Mouse (Mus musculus): ENCODE data around the gene Mospd3.

The Mospd3 gene

DNA sequence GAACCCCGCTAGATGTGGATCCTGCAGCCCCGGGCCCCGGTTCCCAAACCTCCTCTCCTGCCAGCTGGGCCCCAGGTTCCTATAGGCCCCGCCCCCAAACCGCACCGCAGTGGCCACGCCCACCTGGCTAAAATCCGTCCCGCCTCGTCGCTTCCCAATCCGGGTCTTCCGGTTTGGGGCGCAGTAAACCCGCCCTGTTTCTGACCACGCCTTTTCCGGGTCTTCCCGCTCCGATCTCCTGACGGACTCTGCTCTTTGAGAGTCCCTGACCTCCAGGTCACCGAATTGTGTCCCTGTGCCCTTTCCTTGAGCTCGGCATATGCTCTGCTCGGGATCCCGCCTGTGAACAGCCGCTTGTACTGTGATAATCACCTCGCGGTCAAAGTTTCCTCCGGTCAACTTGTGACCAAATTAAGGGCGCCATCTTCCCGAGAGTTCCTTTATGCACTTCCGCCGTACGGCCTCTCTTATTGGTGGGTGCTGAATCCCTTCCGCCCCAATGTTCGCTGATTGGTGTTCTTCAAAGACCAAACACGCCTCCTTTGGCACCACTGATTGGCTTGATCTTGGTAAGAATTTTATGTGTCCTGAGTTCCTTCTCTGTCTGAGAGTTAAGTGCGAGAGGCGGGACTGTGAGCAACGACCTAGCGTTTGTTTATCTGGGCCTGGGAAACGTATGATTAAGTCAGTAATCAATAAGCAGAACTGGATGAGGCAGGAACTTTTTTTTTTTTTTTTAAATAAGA lies at the start of gene Mospd3:
Gene Mospd3, minus strand, starts transcription at position 440 of the 746 bp plus-strand sequence.
- DNase-seq (ENCODE audit: low spot score): peak; percentile 98

GRCm38 (mm10) chr5:137649669-137650571 lies 49.1 kb upstream of the Mospd3 start:
- no peak for DNase-seq (ENCODE audit: low spot score)

DNA sequence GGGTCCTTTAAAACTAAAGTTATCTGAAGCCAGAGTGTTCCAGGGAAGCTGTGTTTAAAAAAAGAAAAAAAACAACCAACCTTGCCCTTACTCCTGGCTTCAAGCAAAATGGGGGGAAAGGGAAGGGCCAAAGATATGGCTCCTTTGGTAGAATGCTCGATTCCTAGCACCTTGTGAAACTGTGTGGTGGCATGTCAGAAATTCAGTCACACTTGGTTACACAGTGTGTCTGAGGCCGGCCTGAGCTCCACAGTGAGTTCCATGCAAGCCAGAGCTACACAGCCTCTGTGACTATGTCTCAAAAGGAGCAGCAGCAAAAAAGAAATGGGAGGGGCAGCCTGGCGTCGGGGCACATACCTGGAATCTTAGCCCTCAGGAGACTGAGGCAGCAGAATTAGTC lies 48.4 kb upstream of the Mospd3 start:
- DNase-seq (ENCODE audit: low spot score): no peak

DNA sequence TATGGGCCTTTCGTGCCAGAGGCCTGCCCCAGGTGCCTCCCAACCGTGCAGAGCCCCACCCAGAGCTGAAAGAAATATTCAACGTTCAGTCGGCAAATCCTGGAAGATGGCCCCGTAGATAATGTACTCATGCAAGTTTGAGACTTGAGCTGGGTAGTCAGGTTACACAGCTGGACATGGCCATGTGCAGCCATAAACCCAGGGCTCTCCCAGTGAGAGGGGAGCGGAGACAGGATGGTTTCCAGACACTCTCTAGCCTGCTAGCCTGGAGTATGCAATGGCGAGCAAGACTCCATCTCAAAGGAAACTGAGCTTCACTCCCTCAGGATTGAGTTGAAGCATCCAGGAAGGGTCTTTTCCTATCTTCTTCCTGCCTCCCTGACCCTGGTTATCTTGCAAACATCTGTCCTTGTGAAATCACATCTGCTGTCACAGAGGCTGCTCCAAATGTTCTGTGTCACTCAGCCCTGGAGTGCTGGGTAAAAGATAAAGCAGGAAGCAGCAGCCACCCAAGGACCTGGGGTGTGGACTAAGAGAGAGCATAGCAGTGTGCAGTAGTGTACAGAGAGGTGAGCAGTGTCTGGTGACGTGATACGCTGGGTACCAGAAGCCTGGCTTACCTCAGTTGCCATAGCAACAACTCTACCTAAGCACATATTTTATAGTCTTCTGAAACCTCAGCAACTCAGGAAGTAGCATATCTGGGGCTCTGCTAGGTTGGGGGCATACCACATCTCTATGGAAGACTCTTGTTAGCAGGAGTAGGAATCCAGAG lies 47.2 kb upstream of the Mospd3 start:
- DNase-seq (ENCODE audit: low spot score): no peak

DNA sequence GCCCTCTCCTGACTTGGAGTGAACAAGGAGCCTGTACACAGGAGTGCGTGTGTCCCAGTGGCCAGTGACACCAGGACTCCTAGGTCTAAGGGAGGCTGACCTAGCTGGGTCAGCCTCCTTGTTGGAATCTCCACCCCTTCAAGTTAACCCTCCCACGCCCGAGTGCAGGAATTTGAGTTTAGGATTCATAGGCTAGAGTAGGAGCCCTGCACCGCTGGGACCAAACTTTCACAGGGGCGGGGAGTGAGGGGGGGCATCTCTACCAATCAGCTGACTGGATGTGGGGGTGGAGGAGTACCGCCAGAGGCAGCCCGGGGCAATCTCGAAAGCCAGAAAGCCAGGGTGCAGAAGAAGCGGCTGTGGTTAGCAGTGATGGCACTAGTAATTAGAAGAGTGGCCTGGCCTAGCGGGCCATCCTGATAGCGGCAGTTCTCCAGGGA lies 44.8 kb upstream of the Mospd3 start, which contains the start of gene Irs3:
Gene Irs3, minus strand, starts transcription at position 63 of the 440 bp plus-strand sequence.
- peak; percentile 32 for DNase-seq (ENCODE audit: low spot score)

GRCm38 (mm10) chr5:137645091-137645651 lies 44.3 kb upstream of the Mospd3 start:
- peak; percentile 28 for DNase-seq (ENCODE audit: low spot score)

DNA sequence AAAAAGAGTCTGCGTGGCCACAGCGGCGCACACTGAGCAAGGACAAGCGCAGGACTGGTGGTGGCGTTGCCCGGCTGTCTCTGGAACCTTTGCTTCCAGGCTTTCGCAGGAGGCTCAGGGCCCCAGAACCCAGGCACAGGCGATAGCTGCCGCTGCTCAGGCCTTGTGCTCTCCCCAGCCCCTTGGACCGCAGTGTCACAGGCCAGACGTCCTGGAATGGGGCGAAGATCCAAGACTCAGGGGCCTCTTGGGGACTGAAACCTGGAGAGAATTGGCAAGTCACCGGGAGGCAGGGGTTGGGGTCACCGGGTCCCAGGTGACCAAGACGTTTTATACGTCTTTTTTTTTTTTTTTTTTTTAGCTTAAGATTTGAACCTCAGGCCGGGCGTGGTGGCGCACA lies 43.6 kb upstream of the Mospd3 start:
- DNase-seq (ENCODE audit: low spot score): no peak

GRCm38 (mm10) chr5:137642886-137643285 lies 42.0 kb upstream of the Mospd3 start:
- no peak for DNase-seq (ENCODE audit: low spot score)

GRCm38 (mm10) chr5:137641054-137641453 lies 40.2 kb upstream of the Mospd3 start, which contains the start of gene Sap25:
Gene Sap25, plus strand, starts transcription at chr5:137641334.
- no peak for DNase-seq (ENCODE audit: low spot score)

GRCm38 (mm10) chr5:137639472-137639871 lies 38.6 kb upstream of the Mospd3 start:
- DNase-seq (ENCODE audit: low spot score): peak; percentile 60

DNA sequence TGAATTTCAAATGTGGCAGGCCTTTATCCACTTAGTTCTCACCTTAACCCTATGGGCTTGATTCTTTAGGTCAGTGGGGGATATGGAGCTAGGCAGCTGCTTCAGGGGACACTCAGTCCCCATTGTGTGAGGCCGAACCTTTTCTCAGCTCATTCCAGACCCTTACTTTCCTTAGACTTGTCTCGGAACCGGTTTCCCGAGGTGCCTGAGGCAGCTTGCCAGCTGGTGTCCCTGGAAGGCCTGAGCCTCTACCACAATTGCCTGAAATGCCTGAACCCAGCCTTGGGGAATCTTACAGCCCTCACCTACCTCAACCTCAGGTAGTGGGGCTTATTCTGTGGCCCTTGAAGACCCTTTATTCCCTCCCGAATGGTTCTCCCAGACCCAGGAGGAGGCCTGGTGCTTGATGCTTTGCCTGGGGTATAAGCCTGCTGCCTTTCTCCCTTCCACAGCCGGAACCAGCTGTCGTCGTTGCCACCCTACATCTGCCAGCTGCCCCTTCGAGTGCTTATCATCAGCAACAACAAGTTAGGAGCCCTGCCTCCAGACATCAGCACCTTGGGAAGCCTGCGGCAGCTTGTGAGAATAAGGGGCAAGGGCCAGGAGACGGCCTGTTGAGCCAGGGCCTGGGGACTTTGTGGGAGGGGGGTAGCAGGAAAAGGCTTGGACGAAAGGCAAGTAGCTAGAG lies 32.7 kb upstream of the Mospd3 start:
- DNase-seq (ENCODE audit: low spot score): peak; percentile 75

GRCm38 (mm10) chr5:137631591-137631990 lies 30.7 kb upstream of the Mospd3 start:
- no peak for DNase-seq (ENCODE audit: low spot score)

GRCm38 (mm10) chr5:137631171-137631570 lies 30.3 kb upstream of the Mospd3 start:
- peak; percentile 79 for DNase-seq (ENCODE audit: low spot score)

- DNase-seq (ENCODE audit: low spot score): peak; percentile 74
Observed at GRCm38 (mm10) chr5:137630602-137631001, 29.7 kb upstream of the Mospd3 start.

- DNase-seq (ENCODE audit: low spot score): peak; percentile 72
Observed at GRCm38 (mm10) chr5:137629906-137630545, 29.2 kb upstream of the Mospd3 start.

DNA sequence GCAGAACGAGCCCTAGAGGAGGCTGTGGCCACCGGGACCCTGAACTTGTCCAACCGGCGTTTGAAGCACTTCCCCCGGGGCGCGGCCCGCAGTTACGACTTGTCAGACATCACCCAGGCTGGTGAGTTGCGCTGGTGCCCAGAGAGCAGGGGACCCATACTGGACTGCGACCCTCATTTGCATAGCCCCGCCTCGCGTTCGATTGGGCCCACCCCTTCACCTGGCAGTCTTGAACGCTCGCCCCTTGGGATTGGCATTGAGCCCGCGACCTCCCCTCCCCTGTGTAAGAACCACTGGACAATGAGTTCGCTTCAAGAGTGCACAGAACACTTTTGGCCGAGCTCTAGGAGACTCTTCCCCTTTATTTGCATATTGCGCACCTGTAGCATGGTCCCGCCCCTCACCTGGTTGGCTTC lies 28.5 kb upstream of the Mospd3 start:
- DNase-seq (ENCODE audit: low spot score): peak; percentile 70

- DNase-seq (ENCODE audit: low spot score): peak; percentile 100
Observed at GRCm38 (mm10) chr5:137628498-137629305, 27.8 kb upstream of the Mospd3 start, which contains the start of the genes Fbxo24, Lrch4 and Gm20605. Gene Fbxo24, minus strand, starts transcription at chr5:137629002. Gene Lrch4, plus strand, starts transcription at chr5:137629121. Gene Gm20605, plus strand, starts transcription at chr5:137629175.

- DNase-seq (ENCODE audit: low spot score): no peak
Observed at GRCm38 (mm10) chr5:137627991-137628390, 27.1 kb upstream of the Mospd3 start.

DNA sequence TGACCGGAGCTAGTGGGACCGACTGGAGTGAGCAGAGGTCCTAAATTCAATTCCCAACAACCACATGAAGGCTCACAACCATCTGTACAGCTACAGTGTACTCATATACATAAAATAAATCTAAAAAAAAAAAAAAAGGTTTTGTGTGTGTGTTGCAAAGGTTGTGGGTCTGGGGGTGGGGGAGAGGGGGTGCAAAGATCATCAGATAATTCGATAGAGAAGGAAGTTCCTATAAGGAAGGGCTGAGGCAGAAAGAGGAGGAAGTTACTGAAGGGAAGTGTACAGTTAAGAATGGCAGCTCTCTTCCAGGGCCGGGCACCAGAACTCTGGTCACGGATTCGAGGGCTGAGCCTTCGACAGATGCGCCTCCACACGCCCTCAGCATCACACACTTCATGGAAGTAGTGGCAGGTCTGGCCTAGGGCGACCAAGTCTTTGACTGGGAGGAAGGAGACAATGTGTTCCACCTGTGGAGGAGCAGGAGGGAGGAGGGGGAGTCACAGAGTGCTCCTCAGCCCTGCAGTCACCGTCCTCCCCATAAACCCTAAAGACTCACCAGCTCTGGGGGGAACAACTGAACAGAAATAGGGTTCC lies 23.2 kb upstream of the Mospd3 start:
- DNase-seq (ENCODE audit: low spot score): no peak
